Mouse (Mus musculus) heart, adult 9 months (tissue): ENCODE data around the gene Mybl2.

Experiments
- DNase-seq, 2 experiments: peaks; one replicate each; pipeline ENCODE4 v3.0.0; 2022; ENCODE audit warnings: low spot score in 2 of 2

The Mybl2 gene

GRCm38 (mm10) chr2:163111413-163112201, 57.1 kb downstream of the Mybl2 start:
- no peak for DNase-seq

- DNase-seq = no peak
These were observed 66.3 kb downstream of the Mybl2 start for GRCm38 (mm10) chr2:163120626-163121352.

- DNase-seq = no peak
These were observed 66.8 kb downstream of the Mybl2 start for GRCm38 (mm10) chr2:163121353-163121660.

GRCm38 (mm10) chr2:163122319-163122718, 67.8 kb downstream of the Mybl2 start:
- peak; percentile 14 for DNase-seq

GRCm38 (mm10) chr2:163123496-163123895, 69.0 kb downstream of the Mybl2 start:
- no peak for DNase-seq

- no peak for DNase-seq
These were observed 76.3 kb downstream of the Mybl2 start for GRCm38 (mm10) chr2:163130837-163131236.

GRCm38 (mm10) chr2:163132314-163132713, 77.8 kb downstream of the Mybl2 start:
- DNase-seq = no peak
